In the genomic region with DNA sequence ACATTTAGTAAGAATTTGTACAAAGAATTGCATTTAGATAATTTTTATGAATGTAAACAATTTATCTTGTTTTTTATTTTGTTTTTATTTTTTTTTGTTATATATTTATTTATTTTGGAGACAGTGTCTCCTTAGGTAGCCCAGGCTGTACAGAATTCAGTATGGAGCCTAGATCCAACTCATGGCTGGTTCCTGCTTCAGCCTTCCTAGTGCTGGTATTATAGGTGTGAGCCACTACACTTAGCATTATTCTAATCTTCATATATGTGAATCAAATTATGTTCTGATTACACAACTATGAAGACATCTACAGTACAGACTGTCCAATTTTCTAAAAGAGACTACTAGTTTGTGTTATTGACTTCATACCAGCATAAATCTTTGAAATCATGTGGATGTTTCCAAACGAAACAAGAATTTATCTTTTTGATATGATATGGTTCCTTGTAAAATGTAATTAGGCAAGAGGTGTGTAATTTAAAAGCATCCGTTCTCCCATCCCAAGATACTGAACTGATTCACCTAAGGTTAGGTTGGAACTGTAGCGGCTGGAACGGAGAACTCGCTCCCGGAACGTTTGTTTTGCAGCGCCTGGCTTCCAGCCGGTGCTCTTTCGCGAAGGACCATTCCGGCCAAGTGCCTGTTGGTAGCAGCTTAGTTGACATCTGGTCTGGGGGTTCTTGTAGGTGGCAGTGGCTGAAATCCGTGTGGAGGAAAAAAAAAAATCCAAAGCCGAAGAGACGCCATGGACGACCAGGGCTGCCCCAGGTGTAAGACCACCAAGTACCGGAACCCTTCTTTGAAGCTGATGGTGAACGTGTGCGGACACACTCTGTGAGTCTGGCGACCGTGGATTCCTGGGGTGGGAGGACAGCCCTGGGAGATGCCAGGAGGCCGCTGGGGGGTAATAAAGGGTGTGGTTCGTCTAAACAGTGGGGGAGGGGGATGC, we compare ENCODE assay signal across 8 mouse cellular contexts. TPM values are rescaled to one million over a fixed set of nuclear protein-coding genes. Genes with fewer than 3 reads are reported as not detected.
DNase-seq lines count a peak whose midpoint lies in the region; ATAC-seq lines count a peak whose summit lies in the region.

TSS of gene Mnat1 (plus strand) at position 625 of the 949 bp plus-strand sequence.

- H3K27me3 ChIP-seq in forebrain, embryonic 10.5 days (ENCODE audit: poor library complexity, severe bottlenecking): no peaks in the 10 kb centered on the region
- H3K27me3 ChIP-seq in heart, embryonic 16.5 days (ENCODE audit: control insufficient read depth, insufficient read depth, low read length): no peaks in the 10 kb centered on the region
- H3K27me3 ChIP-seq in liver, embryonic 15.5 days: no peaks in the 10 kb centered on the region; the same call in 1 of the 2 replicates
- H3K27me3 ChIP-seq in neural tube, embryonic 12.5 days (replicated peaks): no peaks in the 10 kb centered on the region

- 2% methylated on average over 23 of the region's 23 CpGs for WGBS in forebrain, embryonic 10.5 days
- 2% methylated on average over 23 of the region's 23 CpGs for WGBS in heart, embryonic 16.5 days
- WGBS in liver, embryonic 15.5 days (ENCODE audit: insufficient replicate concordance): 1% methylated on average over 23 of the region's 23 CpGs
- WGBS in neural tube, embryonic 12.5 days: 2% methylated on average over 23 of the region's 23 CpGs

- peak within 1 kb of the TSS; percentile 92 for H3K9ac ChIP-seq in heart, embryonic 16.5 days (ENCODE audit: low read length)
- H3K9ac ChIP-seq in liver, embryonic 15.5 days: peak within 1 kb of the TSS; percentile 61
- H3K9ac ChIP-seq in neural tube, embryonic 12.5 days: peak within 1 kb of the TSS; percentile 74

- H3K4me1 ChIP-seq in forebrain, embryonic 10.5 days: peaks cover 19% of the 10 kb centered on the region
- peaks cover 10% of the 10 kb centered on the region for H3K4me1 ChIP-seq in heart, embryonic 16.5 days (ENCODE audit: control insufficient read depth, insufficient read depth, low read length)
- H3K4me1 ChIP-seq in liver, embryonic 15.5 days (replicated peaks): peaks cover 4% of the 10 kb centered on the region; the same call in 1 of the 2 replicates
- H3K4me1 ChIP-seq in neural tube, embryonic 12.5 days: peaks cover 6% of the 10 kb centered on the region; the same call in 1 of the 2 replicates

- peak; percentile 70 to 79 for DNase-seq in CD8-positive naive resting alpha-beta T cell, adult 2 months (ENCODE audit: low read depth in 2 of 2, low spot score in 2 of 2)
- peak; percentile 63 for DNase-seq in c-Kit-positive CD71-negative TER-119-negative erythroid progenitor cells, embryonic 14.5 days (ENCODE audit: low read depth)
- peak; percentile 82 for DNase-seq in forebrain, embryonic 10.5 days (ENCODE audit: extremely low spot score, low spot score)
- peak; percentile 75 to 88 for DNase-seq in kidney, postnatal 36 days
- DNase-seq in telencephalon, adult 2 months (ENCODE audit: low read depth, low spot score): peak; percentile 82

- H3K4me2 ChIP-seq in heart, embryonic 16.5 days (ENCODE audit: low read depth, low read length): peak within 1 kb of the TSS; percentile 84
- H3K4me2 ChIP-seq in liver, embryonic 15.5 days: peak within 1 kb of the TSS; percentile 62
- H3K4me2 ChIP-seq in neural tube, embryonic 12.5 days (replicated peaks): peak within 1 kb of the TSS; percentile 71

- peak; percentile 45 for ATAC-seq in heart, embryonic 16.5 days (replicated peaks; ENCODE audit: extremely low read depth, insufficient read depth, low FRiP score)
- ATAC-seq in liver, embryonic 15.5 days (ENCODE audit: insufficient read depth): peak; percentile 69
- peak; percentile 71 for ATAC-seq in neural tube, embryonic 12.5 days (ENCODE audit: low FRiP score, low read depth)

- no peaks in the 10 kb centered on the region for H3K9me3 ChIP-seq in forebrain, embryonic 10.5 days
- no peaks in the 10 kb centered on the region for H3K9me3 ChIP-seq in heart, embryonic 16.5 days (replicated peaks; ENCODE audit: control insufficient read depth, low read length)
- H3K9me3 ChIP-seq in liver, embryonic 15.5 days (replicated peaks): no peaks in the 10 kb centered on the region
- no peaks in the 10 kb centered on the region for H3K9me3 ChIP-seq in neural tube, embryonic 12.5 days

- no peaks in the 10 kb centered on the region for H3K36me3 ChIP-seq in forebrain, embryonic 10.5 days (replicated peaks)
- H3K36me3 ChIP-seq in heart, embryonic 16.5 days (ENCODE audit: control insufficient read depth, insufficient read depth): no peaks in the 10 kb centered on the region
- no peaks in the 10 kb centered on the region for H3K36me3 ChIP-seq in liver, embryonic 15.5 days (replicated peaks)
- no peaks in the 10 kb centered on the region for H3K36me3 ChIP-seq in neural tube, embryonic 12.5 days

- peak within 1 kb of the TSS; percentile 84 for H3K4me3 ChIP-seq in forebrain, embryonic 10.5 days
- H3K4me3 ChIP-seq in heart, embryonic 16.5 days (ENCODE audit: low read length): peak within 1 kb of the TSS; percentile 96
- H3K4me3 ChIP-seq in liver, embryonic 15.5 days (replicated peaks): peak within 1 kb of the TSS; percentile 72
- H3K4me3 ChIP-seq in neural tube, embryonic 12.5 days: peak within 1 kb of the TSS; percentile 66

- H3K27ac ChIP-seq in forebrain, embryonic 10.5 days: peak within 1 kb of the TSS; percentile 86
- H3K27ac ChIP-seq in heart, embryonic 16.5 days (ENCODE audit: low read length): peak within 1 kb of the TSS; percentile 77
- no peak within 1 kb of the TSS for H3K27ac ChIP-seq in liver, embryonic 15.5 days (replicated peaks)
- no peak within 1 kb of the TSS for H3K27ac ChIP-seq in neural tube, embryonic 12.5 days

RNA-seq across cellular contexts. Expression of gene Mnat1, which starts in this region (rescaled TPM):
- polyA plus RNA-seq in forebrain, embryonic 10.5 days (2016; fragmentation: Nextera tagmentation; extraction: Ambion mirVana): 35.8 and 37.5 TPM in 2 replicates
- polyA plus RNA-seq in heart, embryonic 16.5 days (2015; fragmentation: Nextera tagmentation; extraction: Ambion mirVana): 20.3 and 23.2 TPM in 2 replicates
- polyA plus RNA-seq in liver, embryonic 15.5 days (2015; fragmentation: Nextera tagmentation; extraction: Ambion mirVana): 7.8 and 8.0 TPM in 2 replicates
- 25.0 and 32.9 TPM in 2 replicates for polyA plus RNA-seq in neural tube, embryonic 12.5 days (2016; fragmentation: Nextera tagmentation; extraction: Ambion mirVana)

Comparison
In these comparisons a context has a peak if more than half of its experiments do, and no peak if none do; other contexts are left out.
1. H3K27ac ChIP-seq: peak in forebrain, embryonic 10.5 days (single experiment) and heart, embryonic 16.5 days (single experiment); none in liver, embryonic 15.5 days (single experiment) and neural tube, embryonic 12.5 days (single experiment).
2. Peak in every context shown above with its lines, with median percentiles within 50 percentile points of each other: DNase-seq, H3K4me3 ChIP-seq, ATAC-seq, H3K4me2 ChIP-seq and H3K9ac ChIP-seq.